Mouse (Mus musculus) kidney, adult 2 months (tissue): Measurements from ENCODE around the gene Ptpn13.

ENCODE experiments used
- CTCF ChIP-seq: fragments of 200-500 bp; conservative IDR thresholded peaks from 2 replicates; pipeline ENCODE4 v1.5.1; 2011; ENCODE audit warnings: low read depth, mild to moderate bottlenecking, control low read depth, low read length, moderate library complexity, mixed read lengths; ENCODE audit not compliant: insufficient read depth, insufficient read length
- POLR2A ChIP-seq: fragments of 200-500 bp; IDR thresholded peaks from one replicate; pipeline ENCODE4 v1.6.1; 2011; ENCODE audit warnings: low read depth, low read length, control low read depth

GRCm38 (mm10) chr5:103440418-103441276 lies 15.7 kb downstream of the Ptpn13 start:
- TF ChIP-seq POLR2A = no peak
- TF ChIP-seq CTCF = no peak
